Mouse (Mus musculus): Measurements from ENCODE around the gene Pik3r3. TPM values are rescaled to one million over a fixed set of nuclear protein-coding genes. Genes with fewer than 3 reads are reported as not detected.

Pik3r3 gene
- polyA plus RNA-seq (2015; fragmentation: Nextera tagmentation; extraction: Ambion mirVana), result 21.9 and 22.2 TPM in 2 replicates

GRCm38 (mm10) chr4:116221140-116221851 lies at the start of gene Pik3r3:
Gene Pik3r3, plus strand, starts transcription at chr4:116221618.
- peak within 1 kb of the TSS; percentile 87 for H3K4me3 ChIP-seq (ENCODE audit: low read length)
- peak; percentile 99 for ATAC-seq (ENCODE audit: low FRiP score, low TSS enrichment)
- H3K36me3 ChIP-seq (ENCODE audit: insufficient read depth, low read length), result no peaks in the 10 kb centered on the region
- 0% methylated on average over 51 of the region's 53 CpGs for WGBS
- H3K9me3 ChIP-seq (ENCODE audit: low read length), result no peaks in the 10 kb centered on the region
- peak within 1 kb of the TSS; percentile 99 for H3K27ac ChIP-seq (ENCODE audit: low read length)
- H3K4me1 ChIP-seq (ENCODE audit: insufficient read depth, low read length), result peaks cover 10% of the 10 kb centered on the region; the same call in 1 of the 2 replicates
- H3K27me3 ChIP-seq (ENCODE audit: insufficient read depth, low read length), result no peaks in the 10 kb centered on the region
- peak within 1 kb of the TSS; percentile 78 for H3K4me2 ChIP-seq (replicated peaks; ENCODE audit: low read depth, low read length)
- peak within 1 kb of the TSS; percentile 91 for H3K9ac ChIP-seq (replicated peaks; ENCODE audit: low read length)

GRCm38 (mm10) chr4:116173072-116173471 lies 48.3 kb upstream of the Pik3r3 start, which contains the start of the genes 1700042G07Rik and Gm49337:
Gene 1700042G07Rik, plus strand, starts transcription at chr4:116173372.
Gene Gm49337, plus strand, starts transcription at chr4:116173384.
- Histone ChIP-seq H3K4me1 (ENCODE audit: insufficient read depth, low read length) (peaks cover 37% of the 10 kb centered on the region), H3K9me3 (ENCODE audit: low read length) (no peaks in the 10 kb centered on the region), H3K4me2 (replicated peaks; ENCODE audit: low read depth, low read length) (no peak within 1 kb of the TSS), H3K9ac (replicated peaks; ENCODE audit: low read length) (no peak within 1 kb of the TSS), H3K4me3 (ENCODE audit: low read length) (no peak within 1 kb of the TSS), H3K36me3 (ENCODE audit: insufficient read depth, low read length) (no peaks in the 10 kb centered on the region), H3K27ac (ENCODE audit: low read length) (no peak within 1 kb of the TSS), H3K27me3 (ENCODE audit: insufficient read depth, low read length) (no peaks in the 10 kb centered on the region)
- WGBS, result 85% methylated on average over 6 of the region's 6 CpGs
- no peak for ATAC-seq (ENCODE audit: low FRiP score, low TSS enrichment)

GRCm38 (mm10) chr4:116173752-116174151 lies 47.7 kb upstream of the Pik3r3 start:
- H3K27me3 ChIP-seq (ENCODE audit: insufficient read depth, low read length), result no peaks in the 10 kb centered on the region
- no peak for ATAC-seq (ENCODE audit: low FRiP score, low TSS enrichment)
- no peak overlapping the region for H3K27ac ChIP-seq (ENCODE audit: low read length)
- H3K4me1 ChIP-seq (ENCODE audit: insufficient read depth, low read length), result peaks cover 37% of the 10 kb centered on the region
- H3K9me3 ChIP-seq (ENCODE audit: low read length), result no peaks in the 10 kb centered on the region
- H3K4me3 ChIP-seq (ENCODE audit: low read length), result no peak overlapping the region
- H3K36me3 ChIP-seq (ENCODE audit: insufficient read depth, low read length), result no peaks in the 10 kb centered on the region
- H3K9ac ChIP-seq (replicated peaks; ENCODE audit: low read length), result no peak overlapping the region
- 92% methylated on average over 4 of the region's 4 CpGs for WGBS
- H3K4me2 ChIP-seq (replicated peaks; ENCODE audit: low read depth, low read length), result no peak overlapping the region

GRCm38 (mm10) chr4:116174466-116175116 lies 46.8 kb upstream of the Pik3r3 start:
- H3K4me3 ChIP-seq (ENCODE audit: low read length), result no peak overlapping the region
- H3K27ac ChIP-seq (ENCODE audit: low read length), result no peak overlapping the region
- H3K4me2 ChIP-seq (replicated peaks; ENCODE audit: low read depth, low read length), result no peak overlapping the region
- no peaks in the 10 kb centered on the region for H3K27me3 ChIP-seq (ENCODE audit: insufficient read depth, low read length)
- ATAC-seq (ENCODE audit: low FRiP score, low TSS enrichment), result no peak
- no peaks in the 10 kb centered on the region for H3K36me3 ChIP-seq (ENCODE audit: insufficient read depth, low read length)
- WGBS, result 50% methylated on average over 6 of the region's 6 CpGs
- H3K4me1 ChIP-seq (ENCODE audit: insufficient read depth, low read length), result peaks cover 37% of the 10 kb centered on the region
- H3K9me3 ChIP-seq (ENCODE audit: low read length), result no peaks in the 10 kb centered on the region
- no peak overlapping the region for H3K9ac ChIP-seq (replicated peaks; ENCODE audit: low read length)

GRCm38 (mm10) chr4:116175136-116175535 lies 46.3 kb upstream of the Pik3r3 start:
- Histone ChIP-seq H3K4me1 (ENCODE audit: insufficient read depth, low read length) (peaks cover 37% of the 10 kb centered on the region), H3K4me3 (ENCODE audit: low read length) (no peak overlapping the region), H3K9me3 (ENCODE audit: low read length) (no peaks in the 10 kb centered on the region), H3K27ac (ENCODE audit: low read length) (no peak overlapping the region; the same call in 1 of the 2 replicates), H3K4me2 (replicated peaks; ENCODE audit: low read depth, low read length) (no peak overlapping the region), H3K9ac (replicated peaks; ENCODE audit: low read length) (no peak overlapping the region), H3K36me3 (ENCODE audit: insufficient read depth, low read length) (no peaks in the 10 kb centered on the region), H3K27me3 (ENCODE audit: insufficient read depth, low read length) (no peaks in the 10 kb centered on the region)
- no peak for ATAC-seq (ENCODE audit: low FRiP score, low TSS enrichment)

GRCm38 (mm10) chr4:116175711-116176542 lies 45.5 kb upstream of the Pik3r3 start:
- no peak for ATAC-seq (ENCODE audit: low FRiP score, low TSS enrichment)
- Histone ChIP-seq H3K4me1 (ENCODE audit: insufficient read depth, low read length) (peaks cover 37% of the 10 kb centered on the region), H3K4me3 (ENCODE audit: low read length) (peak overlapping the region; percentile 25; the same call in 1 of the 2 replicates), H3K4me2 (replicated peaks; ENCODE audit: low read depth, low read length) (peak overlapping the region; percentile 47), H3K36me3 (ENCODE audit: insufficient read depth, low read length) (no peaks in the 10 kb centered on the region), H3K9ac (replicated peaks; ENCODE audit: low read length) (peak overlapping the region; percentile 64), H3K9me3 (ENCODE audit: low read length) (no peaks in the 10 kb centered on the region), H3K27ac (ENCODE audit: low read length) (peak overlapping the region; percentile 96), H3K27me3 (ENCODE audit: insufficient read depth, low read length) (no peaks in the 10 kb centered on the region)
- 63% methylated on average over 7 of the region's 7 CpGs for WGBS

- WGBS, result 19% methylated on average over 10 of the region's 10 CpGs
- peak overlapping the region; percentile 25 for H3K4me3 ChIP-seq (ENCODE audit: low read length)
- H3K27ac ChIP-seq (ENCODE audit: low read length), result peak overlapping the region; percentile 96
- H3K9me3 ChIP-seq (ENCODE audit: low read length), result no peaks in the 10 kb centered on the region
- H3K4me2 ChIP-seq (replicated peaks; ENCODE audit: low read depth, low read length), result peak overlapping the region; percentile 47
- no peaks in the 10 kb centered on the region for H3K36me3 ChIP-seq (ENCODE audit: insufficient read depth, low read length)
- peaks cover 37% of the 10 kb centered on the region for H3K4me1 ChIP-seq (ENCODE audit: insufficient read depth, low read length)
- H3K27me3 ChIP-seq (ENCODE audit: insufficient read depth, low read length), result no peaks in the 10 kb centered on the region
- H3K9ac ChIP-seq (replicated peaks; ENCODE audit: low read length), result peak overlapping the region; percentile 64
- ATAC-seq (ENCODE audit: low FRiP score, low TSS enrichment), result peak; percentile 92
These were observed 44.9 kb upstream of the Pik3r3 start for GRCm38 (mm10) chr4:116176543-116176988.

- peak; percentile 76 for ATAC-seq (ENCODE audit: low FRiP score, low TSS enrichment)
- Histone ChIP-seq H3K4me1 (ENCODE audit: insufficient read depth, low read length) (peaks cover 40% of the 10 kb centered on the region), H3K36me3 (ENCODE audit: insufficient read depth, low read length) (no peaks in the 10 kb centered on the region), H3K9me3 (ENCODE audit: low read length) (no peaks in the 10 kb centered on the region), H3K27ac (ENCODE audit: low read length) (peak overlapping the region; percentile 96), H3K4me3 (ENCODE audit: low read length) (peak overlapping the region; percentile 25), H3K4me2 (replicated peaks; ENCODE audit: low read depth, low read length) (peak overlapping the region; percentile 47), H3K9ac (replicated peaks; ENCODE audit: low read length) (peak overlapping the region; percentile 64; the same call in 1 of the 2 replicates), H3K27me3 (ENCODE audit: insufficient read depth, low read length) (no peaks in the 10 kb centered on the region)
- 18% methylated on average over 5 of the region's 5 CpGs for WGBS
These were observed 44.3 kb upstream of the Pik3r3 start for GRCm38 (mm10) chr4:116177140-116177539.

- Histone ChIP-seq H3K4me2 (replicated peaks; ENCODE audit: low read depth, low read length) (no peak overlapping the region), H3K27ac (ENCODE audit: low read length) (no peak overlapping the region), H3K9ac (replicated peaks; ENCODE audit: low read length) (no peak overlapping the region), H3K27me3 (ENCODE audit: insufficient read depth, low read length) (no peaks in the 10 kb centered on the region), H3K4me1 (ENCODE audit: insufficient read depth, low read length) (peaks cover 21% of the 10 kb centered on the region), H3K36me3 (ENCODE audit: insufficient read depth, low read length) (no peaks in the 10 kb centered on the region), H3K4me3 (ENCODE audit: low read length) (no peak overlapping the region), H3K9me3 (ENCODE audit: low read length) (no peaks in the 10 kb centered on the region)
- no peak for ATAC-seq (ENCODE audit: low FRiP score, low TSS enrichment)
- 68% methylated on average over 3 of the region's 3 CpGs for WGBS
These were observed 39.3 kb upstream of the Pik3r3 start for GRCm38 (mm10) chr4:116182079-116182478.
